Mouse (Mus musculus) intestine, postnatal 0 days (tissue): ENCODE data around the gene Ccdc185. TPM values are rescaled to one million over a fixed set of nuclear protein-coding genes. Genes with fewer than 3 reads are reported as not detected.

Source experiments
- ATAC-seq: fragments of 200-750 bp; cut with Nextera tagmentation; 2 replicates; pipeline ENCODE4 v1.8.0; 2017; ENCODE audit warnings: mild to moderate bottlenecking, moderate TSS enrichment, moderate library complexity
- H3K27ac ChIP-seq: fragments of 300-500 bp; sonication (generic); 2 replicates; pipeline ENCODE4 v1.5.1; 2014; ENCODE audit warnings: mild to moderate bottlenecking, low read depth, low read length, moderate library complexity
- H3K27me3 ChIP-seq: fragments of 300-500 bp; sonication (generic); replicated peaks from 2 replicates; pipeline ENCODE4 v1.6.1; 2014; ENCODE audit warnings: low read length, mixed read lengths; ENCODE audit not compliant: control insufficient read depth, insufficient read depth
- H3K36me3 ChIP-seq: fragments of 300-500 bp; sonication (generic); 2 replicates; pipeline ENCODE4 v1.6.1; 2014; ENCODE audit warnings: mild to moderate bottlenecking, moderate library complexity; ENCODE audit not compliant: control insufficient read depth, insufficient read depth
- H3K4me1 ChIP-seq: fragments of 300-500 bp; sonication (generic); replicated peaks from 2 replicates; pipeline ENCODE4 v1.6.1; 2014; ENCODE audit warnings: antibody characterized with exemption, low read length, mixed read lengths; ENCODE audit not compliant: control insufficient read depth, insufficient read depth
- H3K4me2 ChIP-seq: fragments of 300-500 bp; sonication (generic); replicated peaks from 2 replicates; pipeline ENCODE4 v1.6.1; 2014; ENCODE audit warnings: low read depth, mild to moderate bottlenecking, moderate library complexity
- H3K4me3 ChIP-seq: fragments of 300-500 bp; sonication (generic); 2 replicates; pipeline ENCODE4 v1.5.1; 2014; ENCODE audit warnings: low read depth, low read length
- H3K9ac ChIP-seq: fragments of 300-500 bp; sonication (generic); 2 replicates; pipeline ENCODE4 v1.6.1; 2014; ENCODE audit warnings: mild to moderate bottlenecking, low read depth, low read length
- H3K9me3 ChIP-seq: fragments of 300-500 bp; sonication (generic); 2 replicates; pipeline ENCODE4 v1.6.1; 2016; ENCODE audit warnings: mixed run types; ENCODE audit not compliant: control insufficient read depth
- CTCF ChIP-seq: sonication (generic); IDR thresholded peaks from 2 replicates; pipeline ENCODE4 v1.5.1; 2016; ENCODE audit warnings: low read depth, mild to moderate bottlenecking, control low read depth, antibody characterized with exemption, moderate library complexity
- WGBS: fragments of 180-500 bp; shearing (Covaris S2); extraction: QIAGEN DNeasy Blood & Tissue Kit; methylation state at CpG from one replicate; pipeline ENCODE4 v1.1.7; 2014; 5-methylcytosine and 5-hydroxymethylcytosine counted together
- polyA plus RNA-seq: library from polyadenylated mRNA; unstranded; fragments of >200 nt; fragmentation: Nextera tagmentation; extraction: Ambion mirVana; gene quantifications from 2 replicates; pipeline ENCODE4 v1.2.1, GENCODE M21; 2015

Gene Ccdc185
- polyA plus RNA-seq, 1 experiment from 2014 or later: not detected

DNA sequence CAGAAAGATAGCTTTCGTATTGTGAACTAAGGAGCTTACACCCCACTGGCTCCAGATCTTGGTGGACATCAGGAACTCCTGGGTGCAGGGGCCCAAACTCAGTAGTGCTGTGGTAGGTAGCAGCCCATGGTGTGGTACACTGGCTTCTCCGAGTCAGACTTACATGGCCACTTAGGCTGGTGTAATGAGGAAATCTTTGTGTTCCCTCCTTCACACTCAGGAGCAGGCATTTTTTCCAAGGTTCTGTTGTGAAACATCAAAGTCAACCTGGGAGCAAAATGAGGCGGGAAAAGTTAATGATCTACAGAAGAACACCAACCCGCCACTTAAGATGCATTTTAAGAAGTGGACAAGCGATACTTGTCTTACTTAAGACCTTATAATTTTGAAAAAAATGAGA, 36.5 kb upstream of the Ccdc185 start:
- Histone ChIP-seq H3K4me3 (no peak overlapping the region), H3K27ac (no peak overlapping the region), H3K4me2 (no peak overlapping the region), H3K4me1 (0 out of 2 replicates have a peak, but pooled peaks cover 2% of the 10 kb centered on the region), H3K9me3 (no peaks in the 10 kb centered on the region), H3K36me3 (no peaks in the 10 kb centered on the region), H3K27me3 (no peaks in the 10 kb centered on the region), H3K9ac (no peak overlapping the region)
- TF ChIP-seq CTCF: no peak
- ATAC-seq: 0 out of 2 replicates have a peak, but pooled peaks have one; percentile 38
- 56% methylated on average over 5 of the region's 5 CpGs for WGBS

DNA sequence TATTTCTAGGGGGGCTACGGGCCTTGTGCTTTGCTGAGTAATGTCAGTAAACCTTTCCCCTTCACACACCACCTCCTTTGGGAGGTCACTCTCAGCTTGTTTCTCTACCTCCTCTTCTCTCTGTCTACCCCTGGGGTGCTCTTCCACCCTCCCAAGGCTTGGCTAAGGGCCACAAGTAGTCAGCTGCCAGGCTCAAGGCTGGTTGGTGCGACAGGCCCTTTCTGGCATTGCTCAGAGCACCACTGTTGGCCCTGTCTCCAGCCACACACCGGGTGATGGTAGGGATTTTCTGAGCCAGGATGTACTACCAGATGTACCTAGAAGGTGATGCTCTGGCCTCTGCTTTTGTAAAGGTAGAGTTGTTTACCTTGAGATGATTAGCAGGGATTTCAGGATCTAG, 35.8 kb upstream of the Ccdc185 start:
- Histone ChIP-seq H3K9ac (no peak overlapping the region), H3K36me3 (no peaks in the 10 kb centered on the region), H3K4me3 (no peak overlapping the region), H3K9me3 (no peaks in the 10 kb centered on the region), H3K27ac (no peak overlapping the region), H3K4me2 (no peak overlapping the region), H3K27me3 (no peaks in the 10 kb centered on the region), H3K4me1 (0 out of 2 replicates have a peak, but pooled peaks cover 2% of the 10 kb centered on the region)
- ATAC-seq: no peak
- no peak for TF ChIP-seq CTCF
- WGBS: 85% methylated on average over 3 of the region's 3 CpGs

DNA sequence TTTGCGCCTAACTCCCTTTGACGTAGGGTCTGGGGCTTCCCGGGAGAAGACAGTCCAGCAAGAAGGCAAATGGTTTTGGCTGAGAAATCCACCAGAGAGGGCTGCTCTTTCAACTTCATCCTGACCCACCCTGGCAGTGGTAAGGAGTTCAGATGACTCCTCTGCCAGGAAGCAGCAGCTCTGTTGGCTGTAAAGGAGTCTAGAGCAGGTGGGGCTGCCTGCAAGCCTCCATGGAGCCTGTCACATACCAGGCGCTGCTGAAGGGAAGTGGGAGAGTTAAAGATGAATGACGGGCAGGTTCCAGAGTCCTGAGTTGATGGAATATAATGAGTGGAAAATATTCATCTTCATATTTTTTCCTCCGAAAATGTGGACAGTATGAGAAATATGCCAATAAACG, 34.8 kb upstream of the Ccdc185 start:
- Histone ChIP-seq H3K4me1 (0 out of 2 replicates have a peak, but pooled peaks cover 2% of the 10 kb centered on the region), H3K4me2 (no peak overlapping the region), H3K36me3 (no peaks in the 10 kb centered on the region), H3K27me3 (no peaks in the 10 kb centered on the region), H3K9ac (no peak overlapping the region), H3K4me3 (no peak overlapping the region), H3K27ac (no peak overlapping the region), H3K9me3 (no peaks in the 10 kb centered on the region)
- no peak for ATAC-seq
- no peak for TF ChIP-seq CTCF
- 84% methylated on average over 7 of the region's 7 CpGs for WGBS

DNA sequence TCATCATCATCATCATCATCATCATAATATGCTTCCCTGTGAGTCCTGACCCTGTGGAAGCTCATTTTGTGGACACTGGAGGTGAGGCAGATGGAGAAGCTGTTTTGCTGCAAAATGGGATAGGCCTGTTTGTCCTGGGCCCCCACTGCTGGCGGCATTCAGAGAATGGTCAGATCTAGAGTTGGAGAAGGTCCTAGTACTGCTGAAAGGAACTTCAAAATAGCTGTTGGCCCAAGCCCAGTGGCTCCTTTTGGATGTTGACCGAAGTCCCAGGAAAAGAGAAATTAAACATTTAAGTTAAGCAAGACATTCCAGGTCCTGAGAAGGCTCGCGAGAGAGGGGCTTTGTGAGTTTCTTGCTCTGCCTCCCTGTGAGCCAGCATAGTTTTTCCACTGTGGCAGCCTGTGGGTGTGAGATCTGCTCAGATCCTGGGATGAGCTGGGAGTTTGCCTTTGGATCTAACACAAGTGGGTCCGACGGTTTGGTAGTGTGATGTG, 30.1 kb upstream of the Ccdc185 start:
- no peak overlapping the region for H3K27ac ChIP-seq
- no peaks in the 10 kb centered on the region for H3K4me1 ChIP-seq
- WGBS: 77% methylated on average over 6 of the region's 6 CpGs
- no peak for ATAC-seq
- no peaks in the 10 kb centered on the region for H3K27me3 ChIP-seq
- no peak overlapping the region for H3K4me2 ChIP-seq
- no peak overlapping the region for H3K9ac ChIP-seq
- TF ChIP-seq CTCF: no peak
- H3K4me3 ChIP-seq: no peak overlapping the region
- H3K36me3 ChIP-seq: no peaks in the 10 kb centered on the region
- no peaks in the 10 kb centered on the region for H3K9me3 ChIP-seq

DNA sequence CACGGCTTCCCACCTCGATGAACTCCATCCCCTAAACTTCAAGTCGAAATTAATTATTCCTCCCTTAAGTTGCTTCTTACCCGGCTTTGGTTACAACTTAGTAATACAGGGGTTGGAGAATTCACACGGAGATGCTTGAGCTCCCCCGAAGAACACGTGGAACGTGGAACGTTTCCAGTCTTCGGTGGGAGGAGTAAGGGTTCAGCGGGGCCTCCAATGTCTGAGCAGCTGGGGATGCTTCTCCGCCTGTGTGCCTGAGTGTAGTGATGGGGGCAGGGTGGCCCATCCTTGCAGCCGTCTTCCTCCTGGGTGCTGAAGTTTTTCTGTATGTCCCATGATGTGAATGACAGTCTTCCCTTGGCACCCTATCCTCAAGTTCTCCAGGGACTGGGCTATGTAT, 29.2 kb upstream of the Ccdc185 start:
- no peak overlapping the region for H3K9ac ChIP-seq
- no peaks in the 10 kb centered on the region for H3K4me1 ChIP-seq
- H3K36me3 ChIP-seq: no peaks in the 10 kb centered on the region
- WGBS: 63% methylated on average over 13 of the region's 13 CpGs
- no peaks in the 10 kb centered on the region for H3K27me3 ChIP-seq
- no peak overlapping the region for H3K27ac ChIP-seq
- TF ChIP-seq CTCF: no peak
- H3K4me3 ChIP-seq: no peak overlapping the region
- no peaks in the 10 kb centered on the region for H3K9me3 ChIP-seq
- H3K4me2 ChIP-seq: no peak overlapping the region
- ATAC-seq: no peak

DNA sequence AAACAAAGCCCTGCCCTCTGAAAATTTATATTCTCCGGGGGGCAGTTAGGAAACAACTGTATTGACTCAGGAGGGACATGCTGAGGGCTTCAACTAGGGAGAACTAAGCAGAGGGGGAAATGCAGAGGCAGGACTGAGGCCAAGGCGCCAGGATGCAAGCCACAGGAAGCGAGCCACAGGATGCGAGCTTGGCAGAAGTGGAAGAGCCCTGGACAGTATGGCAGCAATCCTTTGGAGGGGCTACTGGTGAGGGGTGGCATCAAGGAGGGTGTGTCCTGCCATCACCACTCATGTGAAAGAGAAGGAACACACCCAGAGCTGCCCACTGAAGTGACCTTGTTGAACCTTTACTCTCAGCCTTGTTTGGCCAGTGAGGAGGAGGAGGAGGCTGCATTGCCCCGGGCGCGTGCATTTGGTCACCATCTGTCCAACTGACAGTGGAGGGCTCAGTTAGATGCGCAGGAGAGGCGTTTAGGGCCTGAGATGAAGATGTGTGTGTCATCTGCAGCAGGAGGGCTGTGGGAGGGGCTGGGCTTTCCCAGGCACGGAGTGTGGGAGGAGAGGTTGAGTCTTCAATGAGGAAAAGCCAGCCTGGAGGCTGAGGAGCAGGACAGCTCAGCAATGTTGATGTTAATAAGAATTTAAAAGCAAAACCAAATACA, 27.9 kb upstream of the Ccdc185 start:
- Histone ChIP-seq H3K4me1 (no peaks in the 10 kb centered on the region), H3K9me3 (no peaks in the 10 kb centered on the region), H3K36me3 (no peaks in the 10 kb centered on the region), H3K27me3 (no peaks in the 10 kb centered on the region), H3K9ac (no peak overlapping the region), H3K27ac (no peak overlapping the region), H3K4me3 (no peak overlapping the region), H3K4me2 (no peak overlapping the region)
- 63% methylated on average over 10 of the region's 10 CpGs for WGBS
- no peak for ATAC-seq
- no peak for TF ChIP-seq CTCF

DNA sequence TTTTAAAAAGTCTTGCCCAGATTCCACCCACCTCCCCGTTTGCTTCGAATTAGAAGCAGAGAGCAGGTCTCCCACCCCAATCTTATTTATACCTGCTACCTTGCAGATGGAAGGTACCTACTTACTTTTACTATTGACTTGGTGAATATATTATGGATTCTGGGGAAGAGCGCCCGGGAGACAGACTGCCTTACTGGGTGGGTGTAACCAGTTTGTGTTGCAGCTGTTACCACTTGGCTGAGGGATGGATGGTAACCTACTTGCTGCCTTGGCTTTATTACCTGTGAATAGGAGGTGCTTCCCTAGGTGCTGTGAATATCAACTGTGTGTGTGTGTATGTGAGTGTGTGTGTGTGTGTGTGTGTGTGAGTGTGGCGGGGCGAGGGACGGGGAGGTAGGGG, 26.6 kb upstream of the Ccdc185 start:
- no peaks in the 10 kb centered on the region for H3K4me1 ChIP-seq
- H3K9ac ChIP-seq: no peak overlapping the region
- no peaks in the 10 kb centered on the region for H3K27me3 ChIP-seq
- H3K4me3 ChIP-seq: no peak overlapping the region
- no peaks in the 10 kb centered on the region for H3K36me3 ChIP-seq
- WGBS: 93% methylated on average over 7 of the region's 7 CpGs
- H3K9me3 ChIP-seq: no peaks in the 10 kb centered on the region
- TF ChIP-seq CTCF: no peak
- no peak overlapping the region for H3K4me2 ChIP-seq
- H3K27ac ChIP-seq: no peak overlapping the region
- ATAC-seq: no peak
